Mouse (Mus musculus): ENCODE results near the gene Grin1. TPM values are rescaled to one million over a fixed set of nuclear protein-coding genes. Genes with fewer than 3 reads are reported as not detected.
A peak's percentile ranks its signal among the peaks of the same experiment; 100 is the strongest.

Grin1 gene
- polyA plus RNA-seq, 1 experiment from 2014 or later, result 0.71 TPM

GRCm38 (mm10) chr2:25272515-25272914, 46.5 kb downstream of the Grin1 start:
- Histone ChIP-seq H3K4me1 (peaks cover 30% of the 10 kb centered on the region), H3K4me2 (peak overlapping the region; percentile 93), H3K36me3 (peaks cover 67% of the 10 kb centered on the region), H3K9ac (peak overlapping the region; percentile 87), H3K4me3 (replicated peaks) (peak overlapping the region; percentile 73), H3K9me3 (replicated peaks) (no peaks in the 10 kb centered on the region), H3K27me3 (no peaks in the 10 kb centered on the region), H3K27ac (peak overlapping the region; percentile 61)
- under 1% methylated on average over 28 of the region's 29 CpGs for WGBS
- ATAC-seq (replicated peaks; ENCODE audit: low FRiP score), result peak; percentile 65

- under 1% methylated on average over 55 of the region's 55 CpGs for WGBS
These were observed 47.0 kb downstream of the Grin1 start, which contains the start of the genes Ssna1 and Anapc2 for GRCm38 (mm10) chr2:25271827-25272511. Gene Ssna1, minus strand, starts transcription at chr2:25272438. Gene Anapc2, plus strand, starts transcription at chr2:25272478.

DNA sequence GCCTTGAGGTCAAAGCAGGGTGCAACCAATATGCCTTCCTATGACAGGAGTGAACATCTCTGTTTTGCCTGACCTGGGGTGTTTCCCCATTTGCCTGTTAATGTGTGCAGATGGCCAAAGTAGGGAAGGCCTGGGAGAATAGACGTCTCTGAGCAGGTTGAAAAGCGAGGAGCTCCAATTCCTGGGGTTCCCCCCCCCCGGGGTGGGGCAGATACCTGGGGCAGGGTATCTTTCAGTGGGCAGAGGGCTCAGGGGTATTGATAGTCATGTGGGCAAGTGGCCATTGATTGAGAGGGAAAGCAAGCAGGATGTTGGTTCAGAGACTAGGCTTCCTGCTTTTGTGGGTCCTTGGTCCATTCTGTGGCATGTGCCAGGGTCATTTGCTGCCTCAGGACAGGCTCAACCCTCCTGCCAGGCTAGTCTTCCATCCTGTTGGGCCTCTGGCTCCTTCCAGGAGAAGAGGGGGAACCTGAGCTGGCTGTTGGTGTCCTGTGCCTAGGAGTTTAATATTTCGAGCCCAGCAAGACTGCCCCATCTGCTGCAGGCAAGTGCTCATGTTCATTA, 51.2 kb downstream of the Grin1 start:
- no peaks in the 10 kb centered on the region for H3K9me3 ChIP-seq (replicated peaks)
- peaks cover 25% of the 10 kb centered on the region for H3K36me3 ChIP-seq
- ATAC-seq (replicated peaks; ENCODE audit: low FRiP score), result no peak
- H3K4me3 ChIP-seq (replicated peaks), result no peak overlapping the region
- peaks cover 60% of the 10 kb centered on the region for H3K4me1 ChIP-seq
- no peak overlapping the region for H3K27ac ChIP-seq
- peaks cover 11% of the 10 kb centered on the region for H3K27me3 ChIP-seq
- 71% methylated on average over 4 of the region's 4 CpGs for WGBS
- H3K9ac ChIP-seq, result no peak overlapping the region
- no peak overlapping the region for H3K4me2 ChIP-seq

More at GRCm38 (mm10) chr2:25271827-25272511, 47.0 kb downstream of the Grin1 start, which contains the start of the genes Ssna1 and Anapc2:
- H3K4me1 ChIP-seq, result peaks cover 36% of the 10 kb centered on the region
- H3K27ac ChIP-seq, result peak within 1 kb of the TSS; percentile 85
- ATAC-seq (replicated peaks; ENCODE audit: low FRiP score), result peak; percentile 97
- peak within 1 kb of the TSS; percentile 73 for H3K4me3 ChIP-seq (replicated peaks)
- no peaks in the 10 kb centered on the region for H3K27me3 ChIP-seq
- peak within 1 kb of the TSS; percentile 93 for H3K4me2 ChIP-seq
- peaks cover 61% of the 10 kb centered on the region for H3K36me3 ChIP-seq
- no peaks in the 10 kb centered on the region for H3K9me3 ChIP-seq (replicated peaks)
- peak within 1 kb of the TSS; percentile 87 for H3K9ac ChIP-seq

DNA sequence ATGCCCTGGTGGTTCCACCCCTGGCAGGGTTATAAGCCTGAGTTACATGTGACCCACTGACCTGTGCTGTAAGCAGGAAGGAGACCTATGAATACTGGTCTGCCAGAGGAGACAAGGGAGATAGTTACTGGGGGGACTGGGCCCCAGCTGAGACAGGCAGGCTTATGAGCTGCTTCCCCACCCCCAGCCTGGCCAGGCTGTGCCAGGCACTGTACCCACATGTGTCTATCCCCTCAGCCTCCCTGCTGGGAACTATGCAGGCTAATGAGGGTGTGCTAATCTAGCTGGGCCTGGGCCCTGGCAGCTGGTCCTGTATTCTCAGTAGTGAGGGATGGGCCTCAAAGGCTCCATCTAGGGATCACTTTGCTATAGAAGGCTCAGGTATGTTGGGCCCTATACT, 51.7 kb downstream of the Grin1 start:
- no peak overlapping the region for H3K27ac ChIP-seq
- peaks cover 11% of the 10 kb centered on the region for H3K27me3 ChIP-seq
- no peak overlapping the region for H3K4me2 ChIP-seq
- H3K9me3 ChIP-seq (replicated peaks), result no peaks in the 10 kb centered on the region
- H3K9ac ChIP-seq, result no peak overlapping the region
- peaks cover 25% of the 10 kb centered on the region for H3K36me3 ChIP-seq
- H3K4me1 ChIP-seq, result peaks cover 61% of the 10 kb centered on the region
- no peak overlapping the region for H3K4me3 ChIP-seq (replicated peaks)
- ATAC-seq (replicated peaks; ENCODE audit: low FRiP score), result no peak

DNA sequence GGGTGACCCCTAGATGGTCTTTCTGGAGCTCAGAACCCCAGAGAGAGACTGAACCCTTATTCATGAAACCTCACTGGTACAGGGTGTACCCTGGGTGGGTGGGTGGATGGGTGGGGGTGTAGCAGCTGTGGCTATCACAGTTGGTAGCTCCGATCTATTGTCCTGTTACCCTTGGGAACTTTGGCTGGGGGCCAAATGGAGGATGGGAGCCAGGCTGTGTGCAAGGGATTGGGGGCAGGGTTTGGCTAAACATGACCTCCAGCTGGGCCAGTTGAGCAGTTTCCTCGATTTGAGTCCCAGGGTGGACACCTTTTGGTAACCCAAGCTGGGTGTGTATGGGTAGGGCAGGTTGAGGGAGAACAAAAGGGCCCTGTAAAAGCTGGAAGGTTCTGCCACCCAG, 52.3 kb downstream of the Grin1 start:
- Histone ChIP-seq H3K4me3 (replicated peaks) (no peak overlapping the region), H3K4me2 (peak overlapping the region; percentile 97; the same call in 1 of the 2 replicates), H3K27ac (no peak overlapping the region), H3K9ac (peak overlapping the region; percentile 2; the same call in 1 of the 2 replicates), H3K36me3 (peaks cover 25% of the 10 kb centered on the region), H3K4me1 (peaks cover 65% of the 10 kb centered on the region), H3K9me3 (replicated peaks) (no peaks in the 10 kb centered on the region), H3K27me3 (peaks cover 11% of the 10 kb centered on the region)
- WGBS, result 33% methylated on average over 2 of the region's 2 CpGs
- ATAC-seq (replicated peaks; ENCODE audit: low FRiP score), result no peak

DNA sequence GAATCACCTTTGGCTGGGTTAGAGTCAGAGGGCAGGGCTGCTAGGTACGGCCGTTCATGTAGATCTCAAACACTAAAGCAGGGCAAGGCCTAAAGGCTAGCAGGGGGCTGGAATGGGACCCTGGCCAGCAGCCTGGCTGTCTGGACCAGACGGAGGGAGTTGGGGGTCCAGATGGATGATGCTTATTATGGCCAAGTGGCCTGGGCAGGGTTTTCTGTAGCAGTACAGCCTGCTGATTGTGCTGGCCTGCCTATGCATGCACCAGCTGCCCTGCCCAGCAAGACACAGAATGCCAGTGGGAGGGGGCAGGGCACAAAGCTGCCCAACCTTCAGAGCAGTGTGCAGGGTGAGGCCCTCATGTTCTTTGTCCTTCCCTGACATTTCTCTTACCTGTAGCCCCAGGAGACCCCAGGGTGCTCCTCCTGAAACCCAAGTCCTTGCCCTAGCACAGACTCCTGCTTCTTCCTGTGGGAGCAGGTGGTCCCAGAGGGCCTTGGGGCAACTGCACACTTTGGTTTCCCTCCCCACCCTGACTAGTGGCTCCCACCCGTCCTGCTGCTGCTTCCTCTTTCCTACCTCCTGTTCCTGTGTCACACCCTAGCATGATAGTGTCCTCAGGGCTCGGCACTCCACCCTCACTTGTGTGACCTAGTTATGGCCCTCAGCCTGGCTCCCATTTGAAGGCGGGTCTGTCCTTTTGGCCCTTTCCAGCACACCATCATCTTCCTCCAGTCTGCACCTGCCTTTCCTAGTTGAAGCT, 52.9 kb downstream of the Grin1 start:
- peaks cover 59% of the 10 kb centered on the region for H3K4me1 ChIP-seq
- no peaks in the 10 kb centered on the region for H3K9me3 ChIP-seq (replicated peaks)
- H3K9ac ChIP-seq, result peak overlapping the region; percentile 2; the same call in 1 of the 2 replicates
- peaks cover 25% of the 10 kb centered on the region for H3K36me3 ChIP-seq
- peaks cover 11% of the 10 kb centered on the region for H3K27me3 ChIP-seq
- H3K27ac ChIP-seq, result no peak overlapping the region
- H3K4me2 ChIP-seq, result peak overlapping the region; percentile 97
- 71% methylated on average over 6 of the region's 6 CpGs for WGBS
- H3K4me3 ChIP-seq (replicated peaks), result peak overlapping the region; percentile 10; the same call in 1 of the 2 replicates
- no peak for ATAC-seq (replicated peaks; ENCODE audit: low FRiP score)

DNA sequence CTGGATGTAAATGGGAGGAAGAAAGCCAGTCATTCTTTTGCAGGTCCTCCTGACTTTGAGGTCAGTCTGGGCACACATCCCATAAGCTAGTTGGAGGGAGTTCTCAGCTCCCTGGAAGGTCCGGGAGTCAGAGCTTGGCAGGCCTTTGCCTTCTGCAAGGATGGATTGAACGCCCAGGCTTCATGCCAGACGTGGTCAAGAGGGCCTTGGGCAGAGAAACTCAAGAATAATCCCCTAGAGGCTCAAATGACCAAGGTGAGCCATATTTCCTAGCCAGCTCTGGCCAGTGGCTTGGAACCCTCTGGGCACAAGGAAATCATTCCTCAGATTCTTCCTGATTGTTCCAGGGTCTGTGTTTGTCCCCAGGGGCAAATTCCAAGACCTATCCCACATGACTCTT, 54.1 kb downstream of the Grin1 start:
- 78% methylated on average over 3 of the region's 3 CpGs for WGBS
- H3K4me2 ChIP-seq, result peak overlapping the region; percentile 97; the same call in 1 of the 2 replicates

GRCm38 (mm10) chr2:25264286-25264660, 54.7 kb downstream of the Grin1 start:
- Histone ChIP-seq H3K4me1 (peaks cover 52% of the 10 kb centered on the region), H3K9me3 (replicated peaks) (no peaks in the 10 kb centered on the region), H3K27me3 (peaks cover 11% of the 10 kb centered on the region), H3K4me2 (peak overlapping the region; percentile 97), H3K27ac (no peak overlapping the region), H3K36me3 (peaks cover 9% of the 10 kb centered on the region), H3K4me3 (replicated peaks) (peak overlapping the region; percentile 76; the same call in 1 of the 2 replicates), H3K9ac (peak overlapping the region; percentile 66; the same call in 1 of the 2 replicates)
- WGBS, result 78% methylated on average over 5 of the region's 5 CpGs
- no peak for ATAC-seq (replicated peaks; ENCODE audit: low FRiP score)

More for the DNA sequence above, 54.1 kb downstream of the Grin1 start:
- no peak for ATAC-seq (replicated peaks; ENCODE audit: low FRiP score)
- Histone ChIP-seq H3K4me1 (peaks cover 52% of the 10 kb centered on the region), H3K9ac (no peak overlapping the region), H3K27me3 (peaks cover 11% of the 10 kb centered on the region), H3K9me3 (replicated peaks) (no peaks in the 10 kb centered on the region), H3K4me3 (replicated peaks) (no peak overlapping the region), H3K27ac (no peak overlapping the region), H3K36me3 (peaks cover 15% of the 10 kb centered on the region)

DNA sequence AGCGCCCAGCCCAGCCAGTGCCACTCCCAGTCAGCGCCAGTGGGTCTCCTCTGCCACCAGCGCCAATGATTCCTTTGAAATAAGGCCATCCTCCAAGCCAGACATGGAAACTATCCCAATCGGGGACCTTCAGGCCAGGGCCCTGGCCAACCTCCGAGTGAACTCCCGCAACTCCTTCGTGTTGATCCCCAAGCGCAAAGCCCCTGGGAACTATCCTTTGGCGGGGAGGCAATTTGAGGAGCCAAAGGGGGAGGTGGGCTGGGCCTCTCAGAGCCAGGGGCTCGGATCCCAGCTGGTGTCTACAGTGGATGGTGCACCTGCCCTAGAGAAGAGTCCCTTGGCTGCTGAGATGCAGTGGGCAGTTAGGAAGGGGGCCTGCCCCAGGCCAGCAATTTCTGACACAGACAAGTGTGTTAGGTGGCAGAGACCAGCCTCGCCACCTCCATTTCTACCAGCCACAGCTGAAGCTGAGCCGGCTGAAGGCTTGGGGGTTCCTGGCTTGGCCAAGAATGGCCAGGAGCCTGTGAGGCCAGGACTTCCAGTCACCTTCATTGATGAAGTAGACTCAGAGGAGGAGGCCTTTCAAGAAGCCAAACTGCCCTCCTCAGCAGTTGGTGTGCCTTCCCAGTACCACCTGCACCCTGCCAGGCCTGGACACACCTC, 55.2 kb downstream of the Grin1 start:
- H3K4me1 ChIP-seq, result peaks cover 52% of the 10 kb centered on the region
- peak overlapping the region; percentile 97 for H3K4me2 ChIP-seq
- peaks cover 4% of the 10 kb centered on the region for H3K36me3 ChIP-seq
- no peaks in the 10 kb centered on the region for H3K9me3 ChIP-seq (replicated peaks)
- 19% methylated on average over 12 of the region's 12 CpGs for WGBS
- peak overlapping the region; percentile 76 for H3K4me3 ChIP-seq (replicated peaks)
- peak overlapping the region; percentile 66 for H3K9ac ChIP-seq
- peaks cover 11% of the 10 kb centered on the region for H3K27me3 ChIP-seq
- H3K27ac ChIP-seq, result no peak overlapping the region
- ATAC-seq (replicated peaks; ENCODE audit: low FRiP score), result no peak

- Histone ChIP-seq H3K4me1 (peaks cover 52% of the 10 kb centered on the region), H3K9ac (peak overlapping the region; percentile 66), H3K36me3 (no peaks in the 10 kb centered on the region), H3K27me3 (peaks cover 11% of the 10 kb centered on the region), H3K4me2 (peak overlapping the region; percentile 97), H3K4me3 (replicated peaks) (peak overlapping the region; percentile 76), H3K27ac (peak overlapping the region; percentile 76), H3K9me3 (replicated peaks) (no peaks in the 10 kb centered on the region)
- under 1% methylated on average over 82 of the region's 82 CpGs for WGBS
- ATAC-seq (replicated peaks; ENCODE audit: low FRiP score), result peak; percentile 9; the same call in 1 of the 2 replicates
These were observed 56.0 kb downstream of the Grin1 start for GRCm38 (mm10) chr2:25262795-25263622.

DNA sequence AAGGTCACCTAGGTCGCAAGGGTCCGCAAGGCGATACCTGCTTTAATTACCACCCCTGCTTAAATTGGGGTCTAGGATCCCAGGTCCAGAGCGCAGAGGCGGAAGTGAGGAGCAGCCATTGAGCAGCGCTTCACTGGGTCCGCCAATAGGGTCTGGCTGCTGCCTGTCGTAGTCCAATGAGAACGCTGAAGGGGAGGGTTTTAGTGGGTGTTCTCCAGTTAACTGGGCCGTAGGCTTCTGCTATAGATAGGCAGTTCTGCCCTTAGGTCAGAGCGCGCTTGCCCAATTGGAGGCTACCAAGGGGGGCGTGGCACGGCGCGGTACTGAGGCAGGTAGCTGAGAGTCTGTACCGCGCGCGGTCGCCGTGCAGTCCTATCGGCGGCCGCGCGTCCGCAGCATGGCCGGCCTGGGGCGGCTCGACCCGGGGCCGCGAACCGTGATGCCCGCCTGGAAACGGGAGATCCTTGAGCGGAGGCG, 56.7 kb downstream of the Grin1 start, which contains the start of gene Tprn:
Gene Tprn, plus strand, starts transcription at position 328 of the 477 bp plus-strand sequence.
- Histone ChIP-seq H3K36me3 (no peaks in the 10 kb centered on the region), H3K4me2 (peak within 1 kb of the TSS; percentile 97), H3K9me3 (replicated peaks) (no peaks in the 10 kb centered on the region), H3K9ac (peak within 1 kb of the TSS; percentile 66), H3K4me3 (replicated peaks) (peak within 1 kb of the TSS; percentile 76), H3K4me1 (peaks cover 50% of the 10 kb centered on the region), H3K27ac (peak within 1 kb of the TSS; percentile 76), H3K27me3 (peaks cover 11% of the 10 kb centered on the region)
- peak; percentile 98 for ATAC-seq (replicated peaks; ENCODE audit: low FRiP score)
- WGBS, result under 1% methylated on average over 39 of the region's 39 CpGs
